Mouse (Mus musculus): ENCODE results near the gene Prep.

DNA sequence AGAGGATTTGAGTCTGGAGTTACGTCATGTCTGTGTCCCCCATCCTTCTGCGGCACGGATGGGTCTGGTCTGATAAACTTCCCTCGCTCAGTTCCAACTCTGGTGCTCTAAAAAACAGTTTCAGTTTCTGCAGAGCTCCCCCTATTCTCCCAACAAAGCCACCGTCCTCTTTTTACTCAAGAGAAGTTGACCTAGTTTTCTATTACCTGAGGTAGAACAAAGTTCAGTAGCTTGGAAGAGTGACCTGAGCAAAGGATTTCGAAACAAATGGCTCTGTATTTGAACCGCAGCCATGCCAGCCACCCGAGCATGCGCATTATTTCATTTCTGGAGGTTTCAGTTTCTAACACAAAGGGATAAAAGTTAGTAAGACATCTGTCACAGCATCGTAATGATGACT, 49.2 kb upstream of the Prep start:
- TF ChIP-seq POLR2A (IDR thresholded peaks at IDR 0.05; ENCODE audit: extremely low read depth, insufficient read depth, low read length) (no peak), CTCF (IDR thresholded peaks at IDR 0.05; ENCODE audit: low read depth, low read length) (no peak)

Data from liver, adult 2 months (tissue).